Mouse (Mus musculus) forebrain, embryonic 10.5 days (tissue): Measurements from ENCODE around the gene Map1s. TPM values are rescaled to one million over a fixed set of nuclear protein-coding genes. Genes with fewer than 3 reads are reported as not detected.
"Not testable (repeated sequence)": the region's sequence is repeated elsewhere in the genome, so short reads cannot be mapped to it uniquely, and the experiment has no call there.

Experiments used
- DNase-seq: peaks from one replicate; pipeline ENCODE4 v3.0.0-alpha.2; 2017; ENCODE audit warnings: low spot score; ENCODE audit errors: extremely low spot score
- H3K27ac ChIP-seq: fragments of 300-500 bp; sonication (generic); 2 replicates; pipeline ENCODE4 v1.5.1; 2016; ENCODE audit warnings: mild to moderate bottlenecking
- H3K27me3 ChIP-seq: fragments of 300-500 bp; sonication (generic); 2 replicates; pipeline ENCODE4 v1.6.1; 2016; ENCODE audit warnings: mild to moderate bottlenecking; ENCODE audit not compliant: poor library complexity, severe bottlenecking
- H3K36me3 ChIP-seq: fragments of 300-500 bp; sonication (generic); replicated peaks from 2 replicates; pipeline ENCODE4 v1.6.1; 2016; ENCODE audit warnings: mild to moderate bottlenecking, moderate library complexity
- H3K4me1 ChIP-seq: fragments of 300-500 bp; sonication (generic); 2 replicates; pipeline ENCODE4 v1.6.1; 2016
- H3K4me3 ChIP-seq: fragments of 300-500 bp; sonication (generic); 2 replicates; pipeline ENCODE4 v1.5.1; 2016; ENCODE audit warnings: mild to moderate bottlenecking, moderate library complexity
- H3K9me3 ChIP-seq: fragments of 300-500 bp; sonication (generic); 2 replicates; pipeline ENCODE4 v1.6.1; 2016; ENCODE audit warnings: mild to moderate bottlenecking, moderate library complexity
- WGBS: fragments of 180-500 bp; shearing (Covaris S2); methylation state at CpG from one replicate; pipeline ENCODE4 v1.1.7; 2016; 5-methylcytosine and 5-hydroxymethylcytosine counted together
- polyA plus RNA-seq: library from polyadenylated mRNA; unstranded; fragments of >200 nt; fragmentation: Nextera tagmentation; extraction: Ambion mirVana; gene quantifications from 2 replicates; pipeline ENCODE4 v1.2.1, GENCODE M21; 2016

Map1s gene
- polyA plus RNA-seq, 1 experiment from 2014 or later, result 69.1 TPM

GRCm38 (mm10) chr8:70895571-70896259 is 10.0 kb upstream of the Map1s start:
- H3K27ac ChIP-seq, result 0 out of 2 replicates have a peak overlapping the region, but pooled peaks have one; percentile 99

GRCm38 (mm10) chr8:70896316-70897020 is 9.3 kb upstream of the Map1s start:
- H3K36me3 ChIP-seq, result peaks cover 38% of the 10 kb centered on the region
- peaks cover 36% of the 10 kb centered on the region for H3K27me3 ChIP-seq
- peaks cover 41% of the 10 kb centered on the region for H3K4me1 ChIP-seq
- H3K4me3 ChIP-seq, result peak overlapping the region; percentile 93
- peak overlapping the region; percentile 99 for H3K27ac ChIP-seq
- WGBS, result 5% methylated on average over 25 of the region's 25 CpGs
- DNase-seq, result no peak
- no peaks in the 10 kb centered on the region for H3K9me3 ChIP-seq

More at GRCm38 (mm10) chr8:70895571-70896259, 10.0 kb upstream of the Map1s start:
- peak overlapping the region; percentile 93 for H3K4me3 ChIP-seq
- peaks cover 38% of the 10 kb centered on the region for H3K36me3 ChIP-seq
- H3K4me1 ChIP-seq, result peaks cover 47% of the 10 kb centered on the region
- H3K27me3 ChIP-seq, result peaks cover 43% of the 10 kb centered on the region
- WGBS, result 87% methylated on average over 24 of the region's 24 CpGs
- H3K9me3 ChIP-seq, DNase-seq: not testable (repeated sequence)

- peaks cover 38% of the 10 kb centered on the region for H3K36me3 ChIP-seq
- peak within 1 kb of the TSS; percentile 93 for H3K4me3 ChIP-seq
- H3K4me1 ChIP-seq, result peaks cover 34% of the 10 kb centered on the region
- DNase-seq, result peak; percentile 95
- under 1% methylated on average over 60 of the region's 60 CpGs for WGBS
- peaks cover 30% of the 10 kb centered on the region for H3K27me3 ChIP-seq
- H3K27ac ChIP-seq, result peak within 1 kb of the TSS; percentile 99
- no peaks in the 10 kb centered on the region for H3K9me3 ChIP-seq
These were observed 8.6 kb upstream of the Map1s start, which contains the start of gene Rpl18a for GRCm38 (mm10) chr8:70897021-70897680. Rpl18a (minus strand) TSS chr8:70897412.

- H3K27ac ChIP-seq, result peak overlapping the region; percentile 99
- peak; percentile 83 for DNase-seq
- under 1% methylated on average over 20 of the region's 20 CpGs for WGBS
- no peaks in the 10 kb centered on the region for H3K9me3 ChIP-seq
- H3K4me3 ChIP-seq, result peak overlapping the region; percentile 93
- H3K36me3 ChIP-seq, result peaks cover 36% of the 10 kb centered on the region
- H3K27me3 ChIP-seq, result peaks cover 29% of the 10 kb centered on the region
- peaks cover 27% of the 10 kb centered on the region for H3K4me1 ChIP-seq
These were observed 7.9 kb upstream of the Map1s start for GRCm38 (mm10) chr8:70897681-70898413.

GRCm38 (mm10) chr8:70898661-70899198 is 7.0 kb upstream of the Map1s start:
- Histone ChIP-seq H3K4me3 (peak overlapping the region; percentile 93), H3K9me3 (no peaks in the 10 kb centered on the region), H3K36me3 (peaks cover 27% of the 10 kb centered on the region), H3K4me1 (peaks cover 24% of the 10 kb centered on the region), H3K27ac (peak overlapping the region; percentile 99), H3K27me3 (peaks cover 22% of the 10 kb centered on the region)
- 56% methylated on average over 2 of the region's 2 CpGs for WGBS
- no peak for DNase-seq

- H3K36me3 ChIP-seq, result peaks cover 22% of the 10 kb centered on the region
- DNase-seq, result no peak
- H3K27me3 ChIP-seq, result peaks cover 20% of the 10 kb centered on the region
- 87% methylated on average over 2 of the region's 2 CpGs for WGBS
- peaks cover 24% of the 10 kb centered on the region for H3K4me1 ChIP-seq
- H3K4me3 ChIP-seq, result no peak overlapping the region
- H3K27ac ChIP-seq, result no peak overlapping the region
- no peaks in the 10 kb centered on the region for H3K9me3 ChIP-seq
These were observed 6.5 kb upstream of the Map1s start for GRCm38 (mm10) chr8:70899226-70899625.

- no peaks in the 10 kb centered on the region for H3K9me3 ChIP-seq
- peaks cover 5% of the 10 kb centered on the region for H3K36me3 ChIP-seq
- peaks cover 21% of the 10 kb centered on the region for H3K4me1 ChIP-seq
- H3K27me3 ChIP-seq, result peaks cover 16% of the 10 kb centered on the region
- WGBS, result 84% methylated on average over 2 of the region's 2 CpGs
- no peak overlapping the region for H3K4me3 ChIP-seq
- DNase-seq, result no peak
- H3K27ac ChIP-seq, result no peak overlapping the region
These were observed 4.8 kb upstream of the Map1s start for GRCm38 (mm10) chr8:70900872-70901387.

- peaks cover 26% of the 10 kb centered on the region for H3K4me1 ChIP-seq
- DNase-seq, result no peak
- 45% methylated on average over 5 of the region's 5 CpGs for WGBS
- H3K36me3 ChIP-seq, result no peaks in the 10 kb centered on the region
- no peaks in the 10 kb centered on the region for H3K9me3 ChIP-seq
- H3K4me3 ChIP-seq, result no peak overlapping the region
- no peak overlapping the region for H3K27ac ChIP-seq
- peaks cover 16% of the 10 kb centered on the region for H3K27me3 ChIP-seq
These were observed 3.5 kb upstream of the Map1s start for GRCm38 (mm10) chr8:70902211-70902610.

GRCm38 (mm10) chr8:70903112-70903511 is 2.6 kb upstream of the Map1s start:
- H3K4me3 ChIP-seq, result no peak overlapping the region
- H3K9me3 ChIP-seq, result no peaks in the 10 kb centered on the region
- no peak for DNase-seq
- peaks cover 4% of the 10 kb centered on the region for H3K36me3 ChIP-seq
- H3K27me3 ChIP-seq, result peaks cover 16% of the 10 kb centered on the region
- 55% methylated on average over 4 of the region's 4 CpGs for WGBS
- H3K27ac ChIP-seq, result no peak overlapping the region
- H3K4me1 ChIP-seq, result peaks cover 32% of the 10 kb centered on the region

- Histone ChIP-seq H3K9me3 (no peaks in the 10 kb centered on the region), H3K4me3 (no peak overlapping the region), H3K4me1 (peaks cover 27% of the 10 kb centered on the region), H3K27ac (no peak overlapping the region), H3K27me3 (peaks cover 16% of the 10 kb centered on the region), H3K36me3 (peaks cover 4% of the 10 kb centered on the region)
- DNase-seq, result no peak
These were observed 2.1 kb upstream of the Map1s start for GRCm38 (mm10) chr8:70903582-70903981.

- Histone ChIP-seq H3K4me1 (peaks cover 24% of the 10 kb centered on the region), H3K27me3 (peaks cover 16% of the 10 kb centered on the region), H3K9me3 (no peaks in the 10 kb centered on the region), H3K36me3 (peaks cover 12% of the 10 kb centered on the region), H3K27ac (no peak overlapping the region), H3K4me3 (no peak overlapping the region)
- DNase-seq, result no peak
- WGBS, result 70% methylated on average over 4 of the region's 4 CpGs
These were observed 1.2 kb upstream of the Map1s start for GRCm38 (mm10) chr8:70904532-70904931.

- WGBS, result 20% methylated on average over 8 of the region's 8 CpGs
- Histone ChIP-seq H3K4me1 (peaks cover 24% of the 10 kb centered on the region), H3K27ac (peak overlapping the region; percentile 98), H3K27me3 (peaks cover 16% of the 10 kb centered on the region), H3K9me3 (no peaks in the 10 kb centered on the region), H3K36me3 (peaks cover 14% of the 10 kb centered on the region), H3K4me3 (peak overlapping the region; percentile 97)
- DNase-seq, result peak; percentile 41
These were observed 285 bp upstream of the Map1s start for GRCm38 (mm10) chr8:70905463-70905830.
